Mouse (Mus musculus): ENCODE data around the gene Tmem131. TPM values are rescaled to one million over a fixed set of nuclear protein-coding genes. Genes with fewer than 3 reads are reported as not detected.

Gene Tmem131
- 11.2 and 12.8 TPM in 2 replicates for polyA plus RNA-seq (2015; fragmentation: Nextera tagmentation; extraction: Ambion mirVana)

DNA sequence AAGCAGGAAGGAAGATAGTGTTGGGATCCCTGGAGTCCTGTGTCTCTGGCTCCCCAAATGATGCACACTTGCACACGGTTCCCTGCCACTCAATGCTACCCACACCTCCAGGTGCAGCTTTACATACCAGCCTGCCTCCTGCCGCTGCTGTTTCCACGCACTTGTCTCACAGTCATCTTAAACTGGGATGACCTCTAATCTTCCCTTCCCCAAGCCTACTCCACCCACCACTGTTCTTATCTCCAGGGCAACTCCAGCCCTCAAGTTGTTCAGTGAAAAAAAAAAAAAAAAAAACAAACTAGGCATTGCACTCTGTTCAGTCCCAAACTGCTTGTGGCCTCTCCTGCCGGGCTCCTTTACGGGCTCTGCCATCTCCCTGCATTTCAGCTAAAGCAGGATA is at the start of gene Tmem131:
TSS of gene Tmem131 (minus strand) at position 14 of the 400 bp plus-strand sequence.
- H3K4me3 ChIP-seq (replicated peaks): no peak within 1 kb of the TSS
- no peaks in the 10 kb centered on the region for H3K36me3 ChIP-seq
- 72% methylated on average over 5 of the region's 5 CpGs for WGBS
- H3K9me3 ChIP-seq (replicated peaks): no peaks in the 10 kb centered on the region
- no peak within 1 kb of the TSS for H3K27ac ChIP-seq (replicated peaks)
- H3K27me3 ChIP-seq (replicated peaks): no peaks in the 10 kb centered on the region
- H3K4me1 ChIP-seq: peaks cover 5% of the 10 kb centered on the region; the same call in 1 of the 2 replicates
- H3K9ac ChIP-seq (replicated peaks): no peak within 1 kb of the TSS
- ATAC-seq (ENCODE audit: low FRiP score): no peak
- no peak within 1 kb of the TSS for H3K4me2 ChIP-seq

DNA sequence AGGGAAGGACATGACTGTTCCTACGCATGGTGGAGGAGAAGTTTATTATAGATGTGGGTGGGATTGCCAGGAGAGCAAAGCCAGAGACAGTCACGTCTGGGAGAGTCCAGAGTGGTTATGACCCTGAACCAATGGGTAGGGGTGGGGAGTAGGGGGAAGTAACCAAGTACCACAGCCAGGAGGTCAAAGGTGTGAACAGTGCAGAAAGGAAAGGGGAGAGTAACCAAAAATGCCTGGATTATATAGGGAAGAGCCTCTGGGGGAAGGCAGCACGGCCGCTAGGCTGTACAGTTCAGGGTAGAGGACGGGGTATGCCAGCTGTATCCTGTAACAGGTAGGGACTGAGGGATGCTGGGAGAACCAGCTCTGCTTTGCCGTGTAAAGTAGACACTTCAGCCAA is 45.1 kb upstream of the Tmem131 start:
- Histone ChIP-seq H3K9me3 (replicated peaks) (no peaks in the 10 kb centered on the region), H3K9ac (replicated peaks) (no peak overlapping the region), H3K27ac (replicated peaks) (no peak overlapping the region), H3K36me3 (no peaks in the 10 kb centered on the region), H3K4me3 (replicated peaks) (no peak overlapping the region), H3K27me3 (replicated peaks) (no peaks in the 10 kb centered on the region), H3K4me2 (no peak overlapping the region), H3K4me1 (no peaks in the 10 kb centered on the region)
- 81% methylated on average over 6 of the region's 6 CpGs for WGBS
- no peak for ATAC-seq (ENCODE audit: low FRiP score)

DNA sequence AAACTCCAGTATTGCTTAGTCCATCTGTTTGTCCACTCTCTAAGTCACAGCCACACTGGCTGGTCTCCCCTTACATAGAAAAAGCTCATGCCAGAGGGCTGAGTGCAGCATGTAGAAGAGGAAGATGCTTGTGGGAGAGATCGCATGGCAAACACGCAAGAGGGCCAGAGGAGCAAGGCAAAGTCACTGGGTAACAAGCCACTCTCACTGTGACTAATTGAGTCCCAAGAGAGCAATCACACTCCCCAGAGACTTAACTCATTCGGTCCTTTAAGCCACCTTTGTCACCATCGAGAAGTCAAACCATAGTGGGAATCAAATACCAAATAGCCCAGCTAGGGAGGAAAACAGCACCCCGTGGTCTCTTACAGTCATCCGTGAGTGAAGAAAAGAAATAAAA is 44.7 kb upstream of the Tmem131 start:
- Histone ChIP-seq H3K36me3 (no peaks in the 10 kb centered on the region), H3K4me1 (no peaks in the 10 kb centered on the region), H3K4me3 (replicated peaks) (no peak overlapping the region), H3K9ac (replicated peaks) (no peak overlapping the region), H3K27ac (replicated peaks) (no peak overlapping the region), H3K9me3 (replicated peaks) (no peaks in the 10 kb centered on the region), H3K27me3 (replicated peaks) (no peaks in the 10 kb centered on the region), H3K4me2 (no peak overlapping the region)
- 75% methylated on average over 6 of the region's 6 CpGs for WGBS
- ATAC-seq (ENCODE audit: low FRiP score): no peak

DNA sequence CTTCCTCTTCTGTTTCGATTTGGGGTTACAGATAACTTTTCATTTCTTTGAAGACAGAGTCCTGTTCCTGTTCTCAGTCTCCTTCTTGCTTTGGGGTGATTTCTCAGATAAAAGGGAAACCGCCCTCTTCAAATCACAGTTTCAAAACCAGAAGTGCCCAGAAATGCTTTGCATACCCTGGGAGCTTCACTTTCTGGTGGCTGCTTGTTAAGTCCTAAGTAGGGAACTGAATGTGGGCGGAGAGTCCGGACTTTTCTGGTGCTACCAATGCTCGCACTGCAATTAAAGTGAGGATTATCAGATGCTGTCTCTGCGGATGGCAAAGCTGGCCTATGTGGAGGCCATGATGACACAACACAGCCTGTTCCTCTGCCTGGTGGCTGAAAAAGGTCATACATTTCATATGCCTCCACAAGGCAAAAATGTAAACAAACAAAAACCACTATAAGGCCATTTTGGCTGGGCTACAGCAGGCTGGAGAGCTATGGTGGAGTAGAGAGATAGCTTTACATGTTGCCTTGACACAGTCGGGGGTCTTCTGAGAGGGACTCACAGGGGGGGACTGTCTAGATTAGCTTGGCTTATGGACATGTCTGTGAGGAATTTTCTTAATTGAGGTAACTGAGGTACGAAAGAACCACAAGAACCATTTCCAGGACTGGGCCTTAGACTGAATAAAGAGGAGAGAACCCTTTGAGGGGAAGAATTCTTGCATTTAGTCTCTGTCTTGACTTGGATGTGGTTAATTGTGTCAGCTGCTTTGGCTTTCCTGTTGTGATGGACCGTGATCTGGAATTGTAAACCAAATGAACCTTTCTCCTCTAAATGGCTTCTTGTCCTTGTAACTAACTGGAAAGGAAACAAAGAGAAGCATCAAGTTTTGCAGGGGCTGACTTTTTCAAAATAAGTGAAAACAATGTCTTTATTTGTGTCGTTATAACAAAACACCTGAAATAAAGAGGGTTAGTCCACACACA is 44.0 kb upstream of the Tmem131 start:
- no peaks in the 10 kb centered on the region for H3K36me3 ChIP-seq
- no peaks in the 10 kb centered on the region for H3K27me3 ChIP-seq (replicated peaks)
- no peaks in the 10 kb centered on the region for H3K4me1 ChIP-seq
- ATAC-seq (ENCODE audit: low FRiP score): no peak
- H3K27ac ChIP-seq (replicated peaks): no peak overlapping the region
- H3K4me3 ChIP-seq (replicated peaks): no peak overlapping the region
- no peak overlapping the region for H3K4me2 ChIP-seq
- WGBS: 88% methylated on average over 10 of the region's 10 CpGs
- H3K9ac ChIP-seq (replicated peaks): no peak overlapping the region
- H3K9me3 ChIP-seq (replicated peaks): no peaks in the 10 kb centered on the region

DNA sequence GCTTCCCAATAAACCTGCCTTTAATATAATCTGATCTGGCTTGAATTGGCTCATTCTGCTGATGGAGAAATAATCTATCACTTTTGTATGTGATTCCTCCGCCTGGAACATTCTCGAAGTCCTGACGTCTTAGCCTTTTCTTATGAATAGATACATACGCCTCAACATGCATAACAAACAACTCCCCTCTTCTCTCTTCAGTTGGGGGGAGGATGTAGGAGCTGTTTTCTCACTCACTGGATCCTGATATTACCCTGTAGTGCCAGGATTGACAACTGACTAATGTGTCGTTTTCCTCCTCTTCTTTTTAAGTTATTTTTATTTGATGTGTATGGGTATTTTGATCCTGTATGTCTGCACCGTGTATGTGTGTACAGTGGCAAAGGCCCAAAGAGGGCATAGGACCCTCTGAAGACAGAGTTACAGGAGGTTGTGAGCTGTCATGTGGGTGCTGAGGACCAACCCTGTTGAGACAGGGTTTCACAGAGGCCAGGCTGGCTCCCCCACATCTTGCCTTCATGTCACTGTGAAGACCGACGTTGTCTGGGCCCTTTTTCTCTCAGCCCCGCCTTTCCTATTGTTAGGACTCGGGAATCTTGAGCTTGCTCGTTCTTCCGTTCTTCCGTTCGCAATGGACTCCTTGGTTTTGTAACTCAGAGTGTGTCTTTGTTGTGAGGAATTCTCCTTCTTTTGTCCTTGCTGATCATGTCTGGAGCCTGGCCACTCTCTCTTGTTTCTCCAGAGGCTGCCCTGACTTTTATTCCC is 43.1 kb upstream of the Tmem131 start:
- no peak overlapping the region for H3K4me3 ChIP-seq (replicated peaks)
- H3K4me1 ChIP-seq: no peaks in the 10 kb centered on the region
- H3K4me2 ChIP-seq: no peak overlapping the region
- H3K9ac ChIP-seq (replicated peaks): no peak overlapping the region
- ATAC-seq (ENCODE audit: low FRiP score): no peak
- 45% methylated on average over 14 of the region's 14 CpGs for WGBS
- H3K27ac ChIP-seq (replicated peaks): no peak overlapping the region
- H3K36me3 ChIP-seq: no peaks in the 10 kb centered on the region
- H3K9me3 ChIP-seq (replicated peaks): no peaks in the 10 kb centered on the region
- H3K27me3 ChIP-seq (replicated peaks): no peaks in the 10 kb centered on the region

DNA sequence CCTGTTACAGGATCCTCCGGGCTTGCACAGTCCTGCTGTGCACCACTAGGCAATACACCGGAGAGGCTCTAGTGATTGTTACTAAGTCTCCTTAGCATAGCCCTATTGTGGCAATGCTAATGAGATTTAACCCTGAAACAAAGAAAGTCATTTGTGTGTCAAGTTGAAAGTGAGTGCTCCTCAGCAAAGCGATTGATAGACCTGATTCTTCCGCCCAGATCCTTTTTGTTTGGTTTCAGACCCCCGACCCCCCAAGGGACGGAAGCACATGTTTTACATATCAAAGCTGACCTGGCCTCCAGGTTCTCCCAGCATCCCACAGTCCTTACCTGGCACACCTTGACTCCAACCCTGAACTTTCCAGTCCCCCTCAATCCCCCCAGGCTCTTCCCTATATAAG is 42.4 kb upstream of the Tmem131 start:
- no peaks in the 10 kb centered on the region for H3K4me1 ChIP-seq
- 22% methylated on average over 6 of the region's 6 CpGs for WGBS
- no peak overlapping the region for H3K4me2 ChIP-seq
- H3K9ac ChIP-seq (replicated peaks): no peak overlapping the region
- H3K4me3 ChIP-seq (replicated peaks): no peak overlapping the region
- no peaks in the 10 kb centered on the region for H3K27me3 ChIP-seq (replicated peaks)
- no peak overlapping the region for H3K27ac ChIP-seq (replicated peaks)
- no peaks in the 10 kb centered on the region for H3K9me3 ChIP-seq (replicated peaks)
- no peaks in the 10 kb centered on the region for H3K36me3 ChIP-seq
- no peak for ATAC-seq (ENCODE audit: low FRiP score)

DNA sequence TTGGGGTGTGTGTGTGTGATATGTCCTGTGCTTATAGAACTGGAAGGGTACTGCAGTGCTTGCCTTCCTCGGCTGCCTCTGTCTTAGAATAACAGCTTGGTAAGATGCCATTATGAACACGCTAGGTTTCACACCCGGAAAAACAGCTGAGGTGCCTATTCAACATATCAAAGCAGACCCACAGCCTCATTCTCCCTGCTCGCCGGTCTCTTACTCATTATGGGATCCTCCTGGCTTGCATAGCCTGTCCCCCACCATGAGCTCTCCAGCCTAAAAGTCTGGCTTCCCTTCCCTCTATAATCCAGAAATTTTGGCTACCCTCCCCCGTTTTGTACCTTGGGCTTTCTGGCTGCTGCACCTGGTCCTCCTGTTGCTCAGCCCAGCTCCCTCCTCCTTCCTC is 40.9 kb upstream of the Tmem131 start:
- no peak for ATAC-seq (ENCODE audit: low FRiP score)
- 27% methylated on average over 6 of the region's 6 CpGs for WGBS
- H3K9me3 ChIP-seq (replicated peaks): no peaks in the 10 kb centered on the region
- H3K27me3 ChIP-seq (replicated peaks): no peaks in the 10 kb centered on the region
- H3K4me1 ChIP-seq: no peaks in the 10 kb centered on the region
- H3K27ac ChIP-seq (replicated peaks): no peak overlapping the region
- no peak overlapping the region for H3K4me2 ChIP-seq
- 0 out of 2 replicates have a peak overlapping the region, but pooled peaks have one; percentile 7 for H3K9ac ChIP-seq (replicated peaks)
- H3K4me3 ChIP-seq (replicated peaks): no peak overlapping the region
- no peaks in the 10 kb centered on the region for H3K36me3 ChIP-seq

DNA sequence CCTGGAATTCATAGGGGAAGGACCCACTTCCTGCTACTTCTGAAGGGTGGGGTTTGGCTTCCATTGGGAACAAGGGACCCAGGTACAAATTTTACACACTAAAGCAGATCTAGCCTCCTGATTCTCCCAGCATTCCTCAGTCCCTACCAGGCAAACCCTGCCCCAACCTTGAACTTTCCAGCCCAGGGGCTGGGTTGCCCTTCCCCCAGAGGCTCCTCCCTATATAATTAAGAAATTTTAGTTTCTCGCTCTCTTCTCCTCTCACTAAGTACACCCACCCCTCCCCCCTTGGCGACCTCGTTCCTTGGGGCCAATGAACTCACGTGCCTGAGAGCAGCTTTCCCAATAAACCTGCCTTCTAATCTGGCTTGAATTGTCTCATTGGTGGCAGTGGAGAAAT is 40.3 kb upstream of the Tmem131 start:
- Histone ChIP-seq H3K27ac (replicated peaks) (no peak overlapping the region), H3K4me1 (no peaks in the 10 kb centered on the region), H3K27me3 (replicated peaks) (no peaks in the 10 kb centered on the region), H3K36me3 (no peaks in the 10 kb centered on the region), H3K4me2 (no peak overlapping the region), H3K4me3 (replicated peaks) (no peak overlapping the region), H3K9me3 (replicated peaks) (no peaks in the 10 kb centered on the region), H3K9ac (replicated peaks) (no peak overlapping the region)
- 46% methylated on average over 4 of the region's 4 CpGs for WGBS
- ATAC-seq (ENCODE audit: low FRiP score): no peak

DNA sequence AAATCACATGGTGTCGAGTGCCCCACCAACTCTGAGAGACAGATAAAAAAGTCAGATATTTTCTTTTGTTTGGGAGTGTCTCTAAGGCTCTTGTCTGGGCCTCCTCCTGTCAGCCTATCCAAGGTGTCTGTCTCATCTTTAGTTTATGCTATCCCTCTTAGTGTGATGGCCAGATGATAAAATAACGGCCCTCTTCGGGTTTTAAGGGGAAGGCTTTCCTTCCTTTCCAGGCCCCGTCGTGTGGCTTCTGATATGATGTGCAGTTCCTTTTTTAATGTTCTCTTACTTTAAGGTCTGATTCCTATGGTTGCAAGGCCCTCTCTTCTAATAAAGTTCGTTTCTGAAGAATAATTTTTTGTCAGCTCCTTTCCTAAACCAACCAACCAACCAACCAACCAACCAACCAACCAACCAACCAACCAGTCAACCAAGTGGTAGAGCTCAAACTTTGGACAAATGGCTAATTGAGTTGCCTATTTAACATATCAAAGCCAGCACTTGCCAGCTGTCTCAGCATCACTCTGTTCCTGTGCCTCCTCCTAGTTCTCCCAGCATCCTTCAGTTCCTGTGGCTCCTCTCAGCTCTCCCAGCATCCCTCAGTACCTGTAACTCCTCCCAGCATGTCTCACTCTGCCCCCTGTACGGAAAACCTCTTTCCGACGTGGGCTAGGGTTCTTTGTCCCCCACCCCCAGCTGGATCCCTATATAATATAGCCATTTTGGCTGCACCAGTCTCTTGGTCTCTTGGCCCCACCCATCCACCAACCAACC is 38.9 kb upstream of the Tmem131 start:
- Histone ChIP-seq H3K27me3 (replicated peaks) (no peaks in the 10 kb centered on the region), H3K9ac (replicated peaks) (no peak overlapping the region), H3K27ac (replicated peaks) (no peak overlapping the region), H3K9me3 (replicated peaks) (no peaks in the 10 kb centered on the region), H3K4me1 (no peaks in the 10 kb centered on the region), H3K4me3 (replicated peaks) (no peak overlapping the region), H3K4me2 (no peak overlapping the region), H3K36me3 (no peaks in the 10 kb centered on the region)
- 92% methylated on average over 9 of the region's 9 CpGs for WGBS
- ATAC-seq (ENCODE audit: low FRiP score): no peak

DNA sequence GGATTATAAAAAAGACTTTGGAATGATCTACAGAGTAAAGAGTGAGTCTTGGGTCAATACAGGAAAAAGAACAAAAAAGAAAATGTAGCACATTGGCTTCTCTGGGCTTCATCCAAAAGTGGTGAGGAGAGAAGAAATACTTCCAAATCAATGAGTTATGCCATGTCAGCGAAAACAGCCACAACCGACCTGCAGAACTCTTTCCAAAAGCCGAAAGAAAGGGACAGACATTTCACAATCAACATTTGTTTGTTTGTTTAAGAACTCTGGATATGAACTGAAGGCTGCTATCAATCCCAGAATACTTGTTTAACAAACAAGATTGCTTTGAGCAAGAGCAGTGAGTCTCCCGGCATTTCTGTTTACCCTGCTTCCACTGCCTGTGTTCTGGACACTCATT is 33.3 kb upstream of the Tmem131 start:
- 89% methylated on average over 4 of the region's 4 CpGs for WGBS

DNA sequence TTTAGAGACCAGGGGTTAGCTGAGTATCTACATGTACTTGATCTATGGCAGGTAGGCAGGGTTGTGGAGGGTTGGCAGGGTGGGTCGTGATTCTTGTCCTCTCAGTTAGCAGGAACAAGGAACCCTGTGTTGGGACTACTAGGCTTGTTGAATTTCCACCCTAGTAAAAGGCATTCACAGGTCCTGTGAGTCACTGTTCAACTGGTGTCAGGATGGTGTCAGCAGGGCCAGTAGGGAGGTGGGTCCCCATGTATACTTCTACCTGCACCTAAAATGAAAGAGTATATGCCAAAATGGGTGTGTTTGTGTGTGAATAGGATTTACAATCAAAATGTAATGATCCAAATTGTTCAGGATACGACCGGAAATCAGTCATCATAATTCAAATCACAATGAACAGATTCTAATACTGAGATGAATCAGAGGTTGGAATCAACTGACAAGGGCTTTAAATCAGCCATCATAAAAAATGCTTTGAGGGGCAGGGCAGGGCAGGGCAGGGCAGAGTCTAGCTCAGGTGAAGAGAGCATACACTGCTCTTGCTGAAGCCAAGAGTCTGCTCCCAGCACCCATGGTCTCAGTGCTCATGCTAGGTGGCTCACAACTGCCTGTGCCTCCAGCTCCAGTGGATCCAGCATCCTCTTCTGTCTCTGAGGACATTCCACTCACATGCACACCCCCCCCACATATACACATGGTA is 27.6 kb upstream of the Tmem131 start:
- H3K4me1 ChIP-seq: no peaks in the 10 kb centered on the region
- WGBS: 94% methylated on average over 3 of the region's 3 CpGs
- no peaks in the 10 kb centered on the region for H3K9me3 ChIP-seq (replicated peaks)
- no peak overlapping the region for H3K27ac ChIP-seq (replicated peaks)
- H3K27me3 ChIP-seq (replicated peaks): no peaks in the 10 kb centered on the region
- no peaks in the 10 kb centered on the region for H3K36me3 ChIP-seq
- H3K4me3 ChIP-seq (replicated peaks): no peak overlapping the region
- no peak for ATAC-seq (ENCODE audit: low FRiP score)
- no peak overlapping the region for H3K9ac ChIP-seq (replicated peaks)
- no peak overlapping the region for H3K4me2 ChIP-seq

More for the DNA sequence above, 33.3 kb upstream of the Tmem131 start:
- no peaks in the 10 kb centered on the region for H3K9me3 ChIP-seq (replicated peaks)
- H3K4me3 ChIP-seq (replicated peaks): no peak overlapping the region
- ATAC-seq (ENCODE audit: low FRiP score): no peak
- no peaks in the 10 kb centered on the region for H3K4me1 ChIP-seq
- H3K27me3 ChIP-seq (replicated peaks): no peaks in the 10 kb centered on the region
- H3K9ac ChIP-seq (replicated peaks): no peak overlapping the region
- no peaks in the 10 kb centered on the region for H3K36me3 ChIP-seq
- H3K27ac ChIP-seq (replicated peaks): no peak overlapping the region
- H3K4me2 ChIP-seq: no peak overlapping the region
